Mouse (Mus musculus) embryonic facial prominence, embryonic 10.5 days (tissue): ENCODE data around the gene Coro2b. TPM values are rescaled to one million over a fixed set of nuclear protein-coding genes. Genes with fewer than 3 reads are reported as not detected.

Experiments
- DNase-seq: peaks from one replicate; pipeline ENCODE4 v3.0.0-alpha.2; 2017; ENCODE audit warnings: low spot score
- H3K27ac ChIP-seq: fragments of 300-500 bp; sonication (generic); replicated peaks from 2 replicates; pipeline ENCODE4 v1.5.1; 2016; ENCODE audit warnings: mild to moderate bottlenecking
- H3K27me3 ChIP-seq: fragments of 300-500 bp; sonication (generic); replicated peaks from 2 replicates; pipeline ENCODE4 v1.6.1; 2016; ENCODE audit warnings: low read depth, mild to moderate bottlenecking; ENCODE audit not compliant: poor library complexity, severe bottlenecking
- H3K36me3 ChIP-seq: fragments of 300-500 bp; sonication (generic); replicated peaks from 2 replicates; pipeline ENCODE4 v1.6.1; 2016; ENCODE audit warnings: mild to moderate bottlenecking, moderate library complexity
- H3K4me1 ChIP-seq: fragments of 300-500 bp; sonication (generic); 2 replicates; pipeline ENCODE4 v1.6.1; 2016
- H3K4me3 ChIP-seq: fragments of 300-500 bp; sonication (generic); 2 replicates; pipeline ENCODE4 v1.5.1; 2016; ENCODE audit warnings: mild to moderate bottlenecking, moderate library complexity
- H3K9me3 ChIP-seq: fragments of 300-500 bp; sonication (generic); 2 replicates; pipeline ENCODE4 v1.6.1; 2016; ENCODE audit warnings: mild to moderate bottlenecking
- WGBS: fragments of 180-500 bp; shearing (Covaris S2); methylation state at CpG from one replicate; pipeline ENCODE4 v1.1.7; 2016; 5-methylcytosine and 5-hydroxymethylcytosine counted together
- polyA plus RNA-seq: library from polyadenylated mRNA; unstranded; fragments of >200 nt; fragmentation: Nextera tagmentation; extraction: Ambion mirVana; gene quantifications from 2 replicates; pipeline ENCODE4 v1.2.1, GENCODE M21; 2016

Coro2b gene
- polyA plus RNA-seq, 1 experiment from 2014 or later = 7.6 TPM

- Histone ChIP-seq H3K4me3 (no peak overlapping the region), H3K9me3 (no peaks in the 10 kb centered on the region), H3K36me3 (no peaks in the 10 kb centered on the region), H3K27ac (no peak overlapping the region), H3K4me1 (peaks cover 29% of the 10 kb centered on the region), H3K27me3 (no peaks in the 10 kb centered on the region)
- no peak for DNase-seq
- WGBS = 90% methylated on average over 11 of the region's 11 CpGs
Observed at GRCm38 (mm10) chr9:62506467-62507067, 30.3 kb downstream of the Coro2b start.

- WGBS = 71% methylated on average over 7 of the region's 7 CpGs
- Histone ChIP-seq H3K4me1 (peaks cover 24% of the 10 kb centered on the region), H3K36me3 (no peaks in the 10 kb centered on the region), H3K4me3 (no peak overlapping the region), H3K27me3 (no peaks in the 10 kb centered on the region), H3K9me3 (no peaks in the 10 kb centered on the region), H3K27ac (no peak overlapping the region)
- DNase-seq = no peak
Observed at GRCm38 (mm10) chr9:62504129-62504528, 32.7 kb downstream of the Coro2b start.

DNA sequence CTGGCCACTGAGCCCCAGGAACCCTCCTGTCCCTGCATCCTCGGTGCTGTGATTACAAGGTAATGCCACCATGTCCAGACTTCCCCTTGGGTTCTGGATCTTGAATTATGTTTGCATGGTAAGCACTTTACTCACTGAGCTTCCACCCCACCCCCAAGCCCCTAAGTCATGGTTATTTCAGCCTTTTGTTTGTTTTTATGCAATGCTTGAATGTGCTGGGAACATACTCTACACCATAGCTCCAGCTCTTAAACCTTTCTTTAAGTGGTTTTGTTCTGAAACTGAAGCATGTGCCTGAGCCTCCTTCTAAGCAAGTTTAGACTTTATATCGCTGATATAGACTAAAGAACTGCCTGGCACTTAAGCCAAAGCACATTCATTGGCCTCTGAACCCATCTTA lies 34.5 kb downstream of the Coro2b start:
- Histone ChIP-seq H3K27ac (no peak overlapping the region; the same call in 1 of the 2 replicates), H3K4me1 (peaks cover 23% of the 10 kb centered on the region)

DNA sequence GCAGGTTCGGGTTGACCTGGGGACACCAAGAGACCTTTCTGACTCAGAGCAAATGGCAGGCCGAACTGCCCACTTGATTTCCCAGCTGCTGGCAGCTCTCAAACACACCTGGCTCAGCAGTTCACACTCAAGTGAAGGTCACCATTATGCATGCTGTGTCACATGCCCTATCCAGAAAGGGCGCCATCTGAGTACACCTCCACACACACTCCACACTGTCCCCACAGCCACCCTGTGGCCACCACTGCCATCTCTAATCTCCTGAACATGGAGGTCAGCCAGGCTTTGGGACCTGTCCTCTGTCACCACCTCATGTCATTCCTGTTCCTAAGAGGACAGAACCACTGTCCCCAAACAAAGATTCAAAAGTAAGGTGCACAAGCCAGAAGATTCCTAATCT lies 35.3 kb downstream of the Coro2b start:
- no peaks in the 10 kb centered on the region for H3K27me3 ChIP-seq
- no peak overlapping the region for H3K27ac ChIP-seq
- DNase-seq = no peak
- H3K4me1 ChIP-seq = peaks cover 23% of the 10 kb centered on the region
- WGBS = 87% methylated on average over 3 of the region's 3 CpGs
- H3K4me3 ChIP-seq = no peak overlapping the region
- no peaks in the 10 kb centered on the region for H3K9me3 ChIP-seq
- H3K36me3 ChIP-seq = no peaks in the 10 kb centered on the region

More for the DNA sequence above, 34.5 kb downstream of the Coro2b start:
- Histone ChIP-seq H3K36me3 (no peaks in the 10 kb centered on the region), H3K9me3 (no peaks in the 10 kb centered on the region), H3K4me3 (no peak overlapping the region), H3K27me3 (no peaks in the 10 kb centered on the region)
- 77% methylated on average over 2 of the region's 2 CpGs for WGBS
- no peak for DNase-seq

- 73% methylated on average over 4 of the region's 4 CpGs for WGBS
- no peaks in the 10 kb centered on the region for H3K27me3 ChIP-seq
- no peaks in the 10 kb centered on the region for H3K9me3 ChIP-seq
- H3K4me1 ChIP-seq = peaks cover 19% of the 10 kb centered on the region
- no peak overlapping the region for H3K4me3 ChIP-seq
- no peak for DNase-seq
- no peaks in the 10 kb centered on the region for H3K36me3 ChIP-seq
- no peak overlapping the region for H3K27ac ChIP-seq
Observed at GRCm38 (mm10) chr9:62500007-62500406, 36.8 kb downstream of the Coro2b start.

- no peak overlapping the region for H3K4me3 ChIP-seq
- no peak for DNase-seq
- H3K36me3 ChIP-seq = no peaks in the 10 kb centered on the region
- peaks cover 16% of the 10 kb centered on the region; the same call in 1 of the 2 replicates for H3K4me1 ChIP-seq
- no peaks in the 10 kb centered on the region for H3K27me3 ChIP-seq
- no peaks in the 10 kb centered on the region for H3K9me3 ChIP-seq
- WGBS = 90% methylated on average over 6 of the region's 6 CpGs
- no peak overlapping the region for H3K27ac ChIP-seq
Observed at GRCm38 (mm10) chr9:62498945-62499344, 37.9 kb downstream of the Coro2b start.

GRCm38 (mm10) chr9:62497135-62498092 lies 39.4 kb downstream of the Coro2b start:
- WGBS = 71% methylated on average over 18 of the region's 18 CpGs
- no peaks in the 10 kb centered on the region for H3K36me3 ChIP-seq
- no peak overlapping the region; the same call in 1 of the 2 replicates for H3K27ac ChIP-seq
- no peak for DNase-seq
- H3K4me1 ChIP-seq = peaks cover 19% of the 10 kb centered on the region; the same call in 1 of the 2 replicates
- H3K27me3 ChIP-seq = no peaks in the 10 kb centered on the region
- H3K9me3 ChIP-seq = no peaks in the 10 kb centered on the region
- no peak overlapping the region for H3K4me3 ChIP-seq

DNA sequence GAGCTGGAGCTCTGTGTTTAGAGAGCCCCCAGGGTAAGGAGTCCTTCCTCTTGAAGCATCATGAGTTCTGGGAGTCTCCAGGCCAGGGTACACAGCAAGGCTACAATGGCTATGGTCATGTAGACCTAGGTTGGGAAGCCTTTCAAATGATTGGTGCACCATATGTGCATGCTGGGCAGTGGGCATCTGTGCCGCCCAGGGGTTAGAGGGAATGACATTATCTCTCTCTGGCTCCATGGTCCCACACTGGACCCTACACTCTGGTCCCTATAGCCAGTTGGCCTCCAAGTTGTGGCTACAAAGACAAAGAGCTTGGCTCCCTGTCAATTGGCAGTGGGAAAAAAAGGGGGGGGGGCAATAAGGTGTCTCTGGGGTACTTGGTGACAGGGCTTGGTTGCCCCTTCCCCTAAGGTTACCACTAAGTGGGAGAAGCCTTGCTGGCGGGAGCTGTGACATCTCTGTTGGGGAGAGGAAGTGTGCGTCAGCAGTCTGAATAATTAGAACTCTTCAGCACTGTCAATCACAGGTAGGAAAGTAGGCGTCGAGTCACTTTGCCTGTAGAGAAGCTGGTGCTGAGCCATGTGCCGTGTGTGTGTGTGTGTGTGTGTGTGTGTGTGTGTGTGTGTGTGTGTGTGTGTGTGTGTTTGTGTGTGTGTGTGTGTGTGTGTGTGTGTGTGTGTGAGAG lies 44.4 kb downstream of the Coro2b start:
- no peak overlapping the region for H3K4me3 ChIP-seq
- no peak overlapping the region for H3K27ac ChIP-seq
- 64% methylated on average over 6 of the region's 6 CpGs for WGBS
- H3K9me3 ChIP-seq = no peaks in the 10 kb centered on the region
- DNase-seq = no peak
- H3K36me3 ChIP-seq = no peaks in the 10 kb centered on the region
- peaks cover 25% of the 10 kb centered on the region for H3K4me1 ChIP-seq
- no peaks in the 10 kb centered on the region for H3K27me3 ChIP-seq

DNA sequence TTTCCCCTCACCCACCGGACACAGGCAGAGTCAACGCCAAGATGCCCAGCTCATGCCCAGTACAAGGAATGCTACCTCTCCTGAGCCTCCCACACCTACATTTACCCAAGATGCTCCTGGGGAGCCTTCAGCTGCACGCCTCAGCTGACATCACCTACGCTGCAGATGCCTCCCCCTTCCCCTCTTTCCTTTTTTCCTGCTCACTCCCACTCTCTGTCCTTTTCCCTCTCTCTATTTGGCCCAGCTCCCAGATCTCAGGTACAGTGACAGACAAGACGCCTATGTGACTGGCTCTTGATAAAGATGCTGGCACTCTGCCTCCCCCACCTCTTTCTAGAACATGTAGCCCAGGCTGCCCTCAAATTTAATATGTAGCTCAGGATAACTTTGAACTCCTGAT lies 45.2 kb downstream of the Coro2b start:
- DNase-seq = no peak
- Histone ChIP-seq H3K9me3 (no peaks in the 10 kb centered on the region), H3K27ac (no peak overlapping the region), H3K27me3 (no peaks in the 10 kb centered on the region), H3K36me3 (no peaks in the 10 kb centered on the region), H3K4me3 (no peak overlapping the region), H3K4me1 (peaks cover 24% of the 10 kb centered on the region)
- 88% methylated on average over 5 of the region's 5 CpGs for WGBS

GRCm38 (mm10) chr9:62491104-62491503 lies 45.7 kb downstream of the Coro2b start:
- Histone ChIP-seq H3K4me1 (peaks cover 24% of the 10 kb centered on the region), H3K36me3 (no peaks in the 10 kb centered on the region), H3K27me3 (no peaks in the 10 kb centered on the region), H3K4me3 (no peak overlapping the region), H3K9me3 (no peaks in the 10 kb centered on the region), H3K27ac (no peak overlapping the region)
- no peak for DNase-seq
- WGBS = 67% methylated on average over 3 of the region's 3 CpGs

- WGBS = 46% methylated on average over 4 of the region's 4 CpGs
- DNase-seq = no peak
Observed at GRCm38 (mm10) chr9:62484107-62484506, 52.7 kb downstream of the Coro2b start.

DNA sequence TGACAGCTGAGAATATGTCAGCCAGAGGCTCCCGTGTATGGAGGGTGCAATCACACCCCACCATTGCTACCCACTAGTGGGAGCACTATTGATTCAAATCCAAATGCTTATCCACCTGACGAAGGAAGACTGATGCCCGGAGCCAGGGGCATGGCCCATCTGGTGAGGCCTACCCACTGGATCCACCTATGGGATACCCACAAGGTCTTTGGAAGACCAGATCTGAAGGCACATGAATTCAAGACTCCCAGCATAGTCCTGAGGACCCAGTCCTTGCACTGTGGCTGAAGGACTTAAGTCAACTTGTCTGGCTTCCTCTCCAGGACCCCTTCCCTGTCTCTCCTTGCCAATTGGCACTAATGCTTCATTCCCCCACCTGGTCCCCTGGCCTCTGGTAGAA lies 54.1 kb downstream of the Coro2b start:
- 89% methylated on average over 3 of the region's 3 CpGs for WGBS
- H3K4me1 ChIP-seq = peaks cover 26% of the 10 kb centered on the region

More at GRCm38 (mm10) chr9:62484107-62484506, 52.7 kb downstream of the Coro2b start:
- H3K4me1 ChIP-seq = peaks cover 30% of the 10 kb centered on the region
- H3K4me3 ChIP-seq = no peak overlapping the region
- H3K27ac ChIP-seq = no peak overlapping the region
- no peaks in the 10 kb centered on the region for H3K36me3 ChIP-seq
- no peaks in the 10 kb centered on the region for H3K27me3 ChIP-seq
- no peaks in the 10 kb centered on the region for H3K9me3 ChIP-seq

More for the DNA sequence above, 54.1 kb downstream of the Coro2b start:
- H3K9me3 ChIP-seq = no peaks in the 10 kb centered on the region
- no peaks in the 10 kb centered on the region for H3K27me3 ChIP-seq
- no peak overlapping the region for H3K27ac ChIP-seq
- no peak for DNase-seq
- H3K4me3 ChIP-seq = no peak overlapping the region
- no peaks in the 10 kb centered on the region for H3K36me3 ChIP-seq
